Mouse (Mus musculus) spleen, adult 18-20 months (tissue): Measurements from ENCODE around the gene Tbc1d24.
A peak's percentile ranks its signal among the peaks of the same experiment; 100 is the strongest.
"Not testable (repeated sequence)": the region's sequence is repeated elsewhere in the genome, so short reads cannot be mapped to it uniquely, and the experiment has no call there.

Experiments
- DNase-seq, 2 experiments: peaks; one replicate each; pipeline ENCODE4 v3.0.0; 2022; ENCODE audit warnings: mixed read lengths in 2 of 2

The Tbc1d24 gene

GRCm38 (mm10) chr17:24140845-24141424 lies 64.4 kb downstream of the Tbc1d24 start:
- DNase-seq = peak in 1 of 2 experiments; percentile 17

- DNase-seq = no peak
Measured at GRCm38 (mm10) chr17:24139968-24140367, 65.4 kb downstream of the Tbc1d24 start.

- DNase-seq = no peak
Measured at GRCm38 (mm10) chr17:24139256-24139655, 66.1 kb downstream of the Tbc1d24 start.

- DNase-seq = no peak
Measured at GRCm38 (mm10) chr17:24137226-24137880, 68.0 kb downstream of the Tbc1d24 start.

- no peak for DNase-seq
Measured at GRCm38 (mm10) chr17:24134062-24134461, 71.3 kb downstream of the Tbc1d24 start.

- not testable (repeated sequence) for DNase-seq
Measured at GRCm38 (mm10) chr17:24132919-24133318, 72.4 kb downstream of the Tbc1d24 start.

GRCm38 (mm10) chr17:24131570-24131969 lies 73.8 kb downstream of the Tbc1d24 start:
- no peak for DNase-seq

GRCm38 (mm10) chr17:24129246-24129645 lies 76.1 kb downstream of the Tbc1d24 start:
- DNase-seq = not testable (repeated sequence)

GRCm38 (mm10) chr17:24127592-24127991 lies 77.8 kb downstream of the Tbc1d24 start:
- DNase-seq = no peak

- DNase-seq = no peak
Measured at GRCm38 (mm10) chr17:24126801-24127200, 78.6 kb downstream of the Tbc1d24 start.
